Mouse (Mus musculus): ENCODE measurements around the gene Tmem274.

The Tmem274 gene

DNA sequence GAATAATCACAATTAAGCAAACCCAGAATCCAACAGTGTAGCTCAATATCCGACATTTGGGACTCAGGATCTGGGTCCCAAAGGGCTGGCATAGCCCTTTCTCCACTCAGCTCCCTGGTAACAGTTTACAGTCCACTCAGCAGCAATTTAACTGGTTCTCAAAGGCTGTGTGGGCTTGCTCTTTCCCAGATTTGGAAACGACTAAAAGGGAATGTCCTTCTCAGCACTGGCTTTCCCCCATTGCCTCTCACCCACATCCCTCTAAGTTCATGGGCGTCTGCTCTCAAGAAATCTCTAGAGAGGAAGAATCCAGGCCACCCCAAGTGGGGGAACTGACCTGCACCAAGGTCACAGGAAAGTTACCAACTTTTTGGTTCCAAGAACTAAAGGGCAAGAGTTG lies 7.4 kb downstream of the Tmem274 start:
- no peak for DNase-seq

DNA sequence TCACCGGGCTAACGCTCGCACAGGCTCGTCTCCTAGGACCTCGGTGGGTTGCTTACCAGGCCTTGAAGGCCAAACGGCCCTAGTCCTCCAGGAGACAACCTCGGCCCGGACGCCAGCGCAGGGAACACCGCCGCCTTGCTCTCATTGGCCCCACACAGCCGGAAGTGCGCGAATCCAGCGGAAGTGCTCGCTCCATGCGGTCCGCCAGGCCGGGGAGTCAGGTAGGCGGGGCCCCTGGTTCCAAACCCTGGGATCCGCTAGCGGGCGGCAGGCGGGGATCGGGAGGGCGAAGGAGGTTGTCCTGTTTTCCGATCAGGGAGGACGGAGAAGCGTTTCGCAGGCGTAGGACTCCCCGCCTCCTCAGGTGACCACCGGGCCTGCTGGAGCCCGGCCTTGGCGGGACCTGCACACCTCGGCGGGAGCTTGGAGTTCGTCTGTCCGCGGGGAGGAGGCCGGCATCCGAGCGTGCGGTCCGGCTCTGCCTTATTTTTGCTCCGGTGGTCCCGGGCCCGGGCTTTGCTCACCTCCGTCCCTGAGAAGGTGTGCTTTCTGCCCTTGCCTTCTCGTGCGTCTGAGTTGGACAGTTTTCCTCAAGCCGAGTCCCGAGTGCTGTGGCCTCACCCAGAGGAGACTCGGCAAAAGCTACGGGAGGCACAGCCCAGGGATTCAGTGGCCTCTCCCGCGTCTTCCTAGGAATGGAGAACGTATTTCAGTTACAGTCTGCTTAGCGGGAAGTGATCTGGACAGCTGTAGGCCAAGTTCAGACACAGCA lies 8.1 kb downstream of the Tmem274 start, which contains the start of the genes Nmnat1 and Lzic:
Nmnat1 (minus strand) TSS at position 150 of the 772 bp plus-strand sequence.
Lzic (plus strand) TSS at position 177 of the 772 bp plus-strand sequence.
- peak; percentile 88 for DNase-seq

DNA sequence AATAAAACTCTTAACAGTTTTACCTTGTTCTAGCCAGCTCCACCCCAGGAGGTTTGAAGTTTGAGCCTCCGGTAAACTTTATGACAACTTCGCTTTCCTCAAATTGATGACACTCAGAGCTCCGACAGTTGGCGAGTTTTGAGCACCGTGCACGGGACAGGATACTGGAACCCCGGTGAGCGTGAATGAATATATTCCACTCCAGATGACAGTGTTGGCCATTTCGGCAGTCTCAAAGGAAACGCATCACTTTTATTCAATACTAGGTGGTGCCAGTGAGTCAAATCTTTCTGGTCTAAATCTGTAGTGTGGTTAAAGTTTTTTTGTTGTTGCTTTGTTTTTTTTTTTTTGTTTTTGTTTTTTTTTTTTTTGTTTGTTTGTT lies 8.6 kb downstream of the Tmem274 start:
- no peak for DNase-seq

DNA sequence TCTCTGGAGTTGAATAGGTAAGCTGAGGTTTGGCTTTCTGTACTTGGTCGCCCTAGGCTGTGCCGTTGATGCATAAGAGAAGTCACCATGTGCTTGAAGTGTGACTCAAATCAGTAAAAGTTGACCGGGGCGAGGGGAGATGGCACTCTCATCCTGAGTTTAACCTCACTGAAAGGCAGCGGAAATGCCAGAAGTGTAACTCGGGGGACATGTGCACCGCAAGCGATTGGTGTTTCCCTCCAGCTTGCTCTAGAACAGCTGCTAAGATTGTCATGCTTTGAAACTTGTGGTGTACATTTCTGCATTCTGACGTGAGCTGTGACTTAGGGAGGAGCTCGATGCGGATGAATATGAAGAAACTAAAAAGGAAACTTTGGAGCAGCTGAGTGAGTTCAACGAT lies 10.6 kb downstream of the Tmem274 start:
- DNase-seq, result no peak

DNA sequence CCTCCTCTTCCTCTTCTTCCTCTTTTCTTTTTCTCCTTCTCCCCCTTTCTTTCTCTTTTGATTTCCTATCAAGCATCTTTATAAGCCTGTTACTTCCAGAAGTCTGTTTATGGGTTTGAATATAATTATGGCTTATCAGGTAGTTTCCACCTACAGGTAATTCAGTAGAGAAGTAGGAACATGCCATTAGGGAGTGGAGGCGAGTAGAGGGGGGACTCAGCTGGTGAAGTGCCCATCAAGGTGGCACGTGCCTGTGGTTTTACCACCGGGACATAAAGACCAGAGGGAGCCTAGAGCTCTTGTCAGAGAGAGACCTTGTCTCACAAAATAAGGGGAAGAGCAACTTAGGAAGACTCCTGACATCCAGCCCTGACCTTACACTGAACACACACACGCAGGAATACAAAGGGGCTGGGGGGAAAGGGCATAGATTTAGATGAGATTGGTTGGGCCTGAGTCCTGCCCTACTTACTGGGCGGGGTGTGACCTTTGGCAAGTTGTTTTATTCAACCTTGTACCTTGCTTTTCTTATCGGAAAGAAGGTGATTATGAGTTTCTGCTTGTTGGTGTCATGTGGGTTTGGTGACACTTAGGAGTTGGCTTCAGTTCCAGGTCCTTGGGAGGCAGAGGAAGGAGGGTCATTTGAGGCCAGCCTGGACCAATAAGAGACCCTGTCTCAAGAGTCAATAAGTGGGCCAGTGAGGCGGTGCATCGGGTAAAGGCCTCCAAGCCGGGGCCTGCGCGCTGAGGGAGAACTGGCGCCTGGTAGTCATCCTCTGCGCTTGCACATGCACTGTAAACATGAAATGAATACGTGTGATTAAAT lies 12.4 kb downstream of the Tmem274 start:
- DNase-seq, result no peak

DNA sequence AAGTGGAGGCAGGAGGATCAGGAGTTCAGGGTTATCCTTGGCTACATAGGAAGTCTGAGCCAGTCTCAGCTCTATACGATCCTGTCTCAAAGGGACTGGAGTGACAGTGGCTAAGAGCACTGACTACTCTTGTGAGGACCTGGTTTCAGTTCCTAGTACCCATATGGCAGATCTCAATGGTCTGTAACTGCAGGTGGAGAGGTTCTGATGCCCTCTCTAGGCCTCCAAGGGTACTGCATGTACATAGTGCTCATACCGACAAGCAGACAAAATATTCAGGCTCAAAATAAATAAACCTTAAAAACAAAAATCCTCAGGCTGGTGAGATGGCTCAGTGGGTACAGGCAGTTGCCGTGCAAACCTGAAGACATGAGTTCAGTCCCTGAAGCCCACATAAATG lies 14.0 kb downstream of the Tmem274 start:
- no peak for DNase-seq

DNA sequence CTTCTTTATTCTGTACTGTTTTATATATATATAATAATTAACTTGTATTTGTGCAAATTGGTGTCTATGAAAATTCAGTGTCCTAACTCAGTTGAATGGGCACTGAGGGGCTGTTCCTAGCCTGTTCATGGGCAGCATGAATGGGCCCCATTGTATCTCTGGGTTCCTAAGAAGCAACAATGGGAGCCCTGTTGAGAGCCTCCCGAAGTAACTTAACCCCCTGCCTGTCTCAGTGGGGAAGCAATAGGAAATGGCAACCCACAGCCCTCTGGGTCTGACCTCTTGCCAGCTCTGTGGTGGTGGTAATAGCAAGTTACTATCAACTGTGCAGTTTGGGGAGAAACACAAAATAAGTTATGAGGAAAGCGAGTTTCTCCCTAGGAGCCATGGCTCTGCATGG lies 19.4 kb downstream of the Tmem274 start:
- DNase-seq, result no peak

DNA sequence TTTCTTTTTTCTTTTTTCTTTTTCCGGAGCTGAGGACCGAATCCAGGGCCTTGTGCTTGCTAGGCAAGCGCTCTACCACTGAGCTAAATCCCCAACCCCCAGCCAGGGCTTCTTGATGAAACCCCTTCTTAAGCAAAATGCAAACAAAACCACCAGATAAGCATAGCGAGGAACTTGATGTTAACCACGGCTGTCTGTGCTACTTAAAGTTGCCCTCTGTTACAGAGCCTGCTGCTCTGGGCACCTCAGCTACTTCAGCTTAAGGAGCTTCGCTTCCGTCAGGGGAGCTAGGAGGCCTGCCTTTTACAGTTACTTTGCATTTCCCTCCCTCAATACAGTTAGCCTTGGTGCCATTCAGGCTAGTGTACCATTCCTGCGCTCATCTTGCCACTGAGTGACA lies 21.7 kb downstream of the Tmem274 start:
- no peak for DNase-seq

DNA sequence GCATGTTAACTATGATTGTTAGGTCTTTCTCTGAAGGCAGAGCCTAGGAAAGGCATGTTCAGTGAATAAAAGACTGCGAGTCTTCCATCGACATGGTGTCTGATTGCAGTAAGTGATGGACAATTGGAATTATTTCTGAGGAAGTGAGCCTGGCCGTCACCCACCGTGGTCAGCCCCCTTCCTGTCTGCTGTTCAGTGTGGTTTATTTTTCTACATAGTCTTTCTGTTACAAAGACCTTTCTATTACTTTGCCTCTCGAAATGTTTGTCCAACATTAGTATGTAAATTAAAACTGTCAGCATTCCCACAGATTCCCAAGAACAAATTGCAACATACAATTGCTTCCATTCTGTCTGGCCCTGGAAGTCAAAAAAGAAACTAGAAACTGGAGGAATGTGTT lies 22.6 kb downstream of the Tmem274 start:
- no peak for DNase-seq

DNA sequence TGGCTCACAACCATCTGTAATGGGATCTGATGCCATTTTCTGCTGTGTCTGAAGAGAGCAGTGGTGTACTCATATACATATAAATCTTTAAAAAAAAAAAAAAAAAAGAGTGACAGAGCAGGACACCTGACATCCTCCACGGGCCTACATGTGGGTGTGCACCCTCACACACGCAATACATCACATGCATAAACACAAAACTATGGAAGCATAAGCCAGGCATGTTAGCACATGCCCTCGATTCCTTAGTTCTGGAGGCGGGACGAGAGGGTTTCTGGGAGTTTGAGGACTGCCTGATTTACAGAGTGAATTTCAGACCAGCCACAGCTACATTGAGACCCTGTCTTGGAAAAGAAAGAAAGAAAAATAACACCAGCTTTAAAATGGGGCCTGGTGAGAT lies 27.2 kb downstream of the Tmem274 start:
- DNase-seq, result no peak

DNA sequence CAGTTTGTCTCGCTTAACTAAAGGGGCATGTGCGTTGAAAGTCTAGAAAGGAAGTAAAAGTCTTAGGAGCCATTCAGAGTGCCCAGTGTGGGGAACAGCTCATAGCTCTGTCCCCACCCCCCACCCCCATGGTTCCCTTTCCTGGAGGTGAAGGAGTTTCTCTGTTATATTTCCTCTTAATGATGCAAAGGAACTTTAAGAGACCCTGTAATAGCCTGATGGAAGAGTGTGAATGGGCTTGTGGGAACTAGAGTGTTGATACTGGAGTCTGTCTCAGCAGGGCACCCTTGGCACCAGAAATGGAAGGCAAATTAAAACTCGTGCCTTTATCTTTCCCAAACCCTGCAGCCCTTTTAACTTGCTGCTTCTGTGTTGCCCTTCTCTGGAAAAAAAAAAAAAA lies 27.7 kb downstream of the Tmem274 start:
- no peak for DNase-seq

DNA sequence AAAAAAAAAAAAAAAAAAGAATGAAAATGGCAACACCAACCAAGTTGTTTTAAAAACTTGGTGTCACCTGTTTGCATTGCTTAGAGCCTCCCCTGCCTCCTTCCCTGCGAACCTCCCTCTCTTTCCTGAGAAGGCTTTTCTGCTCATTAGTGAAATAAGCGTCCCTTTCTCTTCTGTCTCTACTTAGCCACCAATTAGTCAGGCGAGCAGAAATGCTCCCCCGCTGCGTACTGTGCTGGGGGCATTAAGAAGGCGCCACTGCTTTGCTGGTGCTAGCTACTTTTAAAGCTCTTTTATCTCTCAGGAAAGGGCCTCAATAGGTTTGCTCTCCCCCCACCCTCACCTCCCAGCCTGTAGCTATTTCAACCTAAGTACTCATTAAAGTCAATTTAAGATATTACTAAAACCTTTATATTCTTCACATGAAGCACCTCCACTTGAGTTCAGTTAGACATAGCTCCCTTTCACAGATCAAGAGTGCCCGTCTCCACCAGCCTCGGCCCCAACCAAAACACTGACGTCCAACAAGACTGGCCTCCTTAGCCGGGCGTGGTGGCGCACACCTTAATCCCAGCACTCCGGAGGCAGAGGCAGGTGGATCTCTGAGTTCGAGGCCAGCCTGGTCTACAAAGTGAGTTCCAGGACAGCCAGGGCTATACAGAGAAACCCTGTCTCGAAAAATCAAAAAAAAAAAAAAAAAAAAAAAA lies 28.2 kb downstream of the Tmem274 start:
- DNase-seq, result no peak

DNA sequence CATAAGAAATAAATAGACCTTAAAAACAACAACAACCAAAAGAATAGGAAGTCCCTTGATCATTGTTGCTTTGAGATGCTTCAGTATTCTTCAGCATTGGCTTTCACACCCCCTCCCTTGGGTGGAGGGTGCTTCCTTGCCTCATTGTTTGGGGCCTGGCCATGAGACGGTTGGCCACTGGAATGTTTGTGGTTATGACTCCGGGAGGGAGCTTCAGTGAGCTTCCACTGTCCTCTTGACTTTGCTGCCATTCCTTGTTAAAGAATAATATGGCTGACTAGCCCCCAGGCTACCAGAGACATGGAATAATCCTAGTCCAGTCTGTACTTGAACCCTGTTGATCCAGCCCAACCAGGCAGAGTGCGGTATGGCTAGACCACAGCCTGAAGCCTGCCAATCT lies 29.7 kb downstream of the Tmem274 start:
- no peak for DNase-seq

DNA sequence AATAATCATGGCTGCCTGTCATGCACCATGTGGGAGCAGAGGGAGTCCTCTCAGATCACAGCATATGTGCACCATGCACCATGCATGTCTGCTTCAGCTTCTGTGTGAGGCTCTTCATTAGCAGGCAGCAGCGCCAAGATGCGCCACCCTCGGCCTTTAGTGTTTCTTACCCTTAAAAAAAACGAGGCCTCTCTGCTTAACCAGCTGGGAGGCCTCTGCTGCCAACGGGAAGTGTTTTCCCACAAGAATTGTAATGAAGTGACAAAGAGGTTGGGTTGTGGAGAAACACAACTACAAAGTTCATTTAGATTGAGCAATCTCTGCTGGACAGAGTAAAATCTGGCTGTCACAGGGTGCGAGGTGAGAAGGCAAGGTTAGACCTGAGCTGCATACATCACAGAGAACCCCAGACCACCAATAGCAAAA lies 34.1 kb downstream of the Tmem274 start:
- no peak for DNase-seq

DNA sequence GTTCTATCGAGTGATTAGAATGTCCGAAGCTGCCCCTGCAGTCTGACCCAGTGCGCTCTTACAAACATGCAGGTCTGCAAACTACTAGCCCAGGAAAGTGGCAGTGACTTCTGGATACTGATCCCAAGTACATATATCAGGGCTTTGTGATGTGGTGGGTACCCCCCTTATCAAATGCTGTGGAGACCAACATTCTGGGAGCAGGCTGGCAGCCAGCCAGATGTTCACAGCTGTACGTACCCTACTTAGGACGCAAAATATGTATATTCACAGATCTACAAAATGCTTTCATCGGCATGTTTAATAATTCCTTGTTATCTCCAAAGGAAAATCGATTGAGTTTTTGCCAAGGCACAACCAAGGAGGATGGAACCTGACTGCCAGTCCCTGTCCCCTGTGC lies 34.9 kb downstream of the Tmem274 start:
- no peak for DNase-seq

DNA sequence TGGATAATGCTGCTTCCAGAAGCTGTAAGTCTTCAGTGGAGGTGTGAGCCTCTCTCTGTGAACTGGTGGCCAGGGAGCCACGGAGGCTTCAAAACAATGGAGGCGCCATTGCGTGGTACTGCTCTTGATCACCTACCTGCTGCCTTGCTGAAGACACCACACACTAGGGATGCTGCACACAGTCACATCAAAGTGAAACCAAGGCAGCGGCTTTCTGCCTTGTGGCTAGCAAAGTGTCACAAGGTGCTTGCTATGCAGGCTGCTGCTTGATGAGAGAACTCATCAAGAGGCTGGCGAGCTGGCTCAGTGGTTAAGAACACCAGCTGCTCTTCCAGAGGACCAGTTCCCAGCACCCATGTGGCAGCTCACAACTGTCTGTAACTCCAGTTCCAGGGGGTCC lies 38.5 kb downstream of the Tmem274 start:
- DNase-seq, result no peak

DNA sequence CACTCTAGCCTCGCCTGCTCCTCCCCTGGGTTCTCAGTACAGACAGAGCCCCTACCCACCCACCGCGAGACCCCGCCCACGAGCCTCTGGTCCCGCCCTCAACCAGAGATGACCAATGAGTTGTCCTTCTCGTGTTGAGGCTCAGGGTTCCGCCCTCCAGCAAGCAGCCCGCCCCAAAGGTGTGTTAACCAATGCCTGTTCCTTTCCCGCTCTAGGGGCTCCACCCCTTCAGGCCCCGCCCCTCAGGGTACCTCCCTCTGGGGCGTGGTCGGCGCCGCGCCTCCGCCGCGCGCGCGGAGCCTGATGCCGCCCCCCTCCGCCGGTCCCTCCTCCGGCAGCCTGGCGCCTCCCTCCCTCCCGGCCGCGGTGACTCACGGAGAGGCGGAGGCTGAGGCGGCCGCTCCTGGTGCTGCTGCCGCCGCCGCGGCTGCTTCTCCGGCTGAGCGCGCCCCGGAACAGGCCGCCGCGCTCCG lies 40.7 kb downstream of the Tmem274 start, which contains the start of gene Ctnnbip1:
Ctnnbip1 (plus strand) TSS at position 369 of the 473 bp plus-strand sequence.
- peak; percentile 97 for DNase-seq

DNA sequence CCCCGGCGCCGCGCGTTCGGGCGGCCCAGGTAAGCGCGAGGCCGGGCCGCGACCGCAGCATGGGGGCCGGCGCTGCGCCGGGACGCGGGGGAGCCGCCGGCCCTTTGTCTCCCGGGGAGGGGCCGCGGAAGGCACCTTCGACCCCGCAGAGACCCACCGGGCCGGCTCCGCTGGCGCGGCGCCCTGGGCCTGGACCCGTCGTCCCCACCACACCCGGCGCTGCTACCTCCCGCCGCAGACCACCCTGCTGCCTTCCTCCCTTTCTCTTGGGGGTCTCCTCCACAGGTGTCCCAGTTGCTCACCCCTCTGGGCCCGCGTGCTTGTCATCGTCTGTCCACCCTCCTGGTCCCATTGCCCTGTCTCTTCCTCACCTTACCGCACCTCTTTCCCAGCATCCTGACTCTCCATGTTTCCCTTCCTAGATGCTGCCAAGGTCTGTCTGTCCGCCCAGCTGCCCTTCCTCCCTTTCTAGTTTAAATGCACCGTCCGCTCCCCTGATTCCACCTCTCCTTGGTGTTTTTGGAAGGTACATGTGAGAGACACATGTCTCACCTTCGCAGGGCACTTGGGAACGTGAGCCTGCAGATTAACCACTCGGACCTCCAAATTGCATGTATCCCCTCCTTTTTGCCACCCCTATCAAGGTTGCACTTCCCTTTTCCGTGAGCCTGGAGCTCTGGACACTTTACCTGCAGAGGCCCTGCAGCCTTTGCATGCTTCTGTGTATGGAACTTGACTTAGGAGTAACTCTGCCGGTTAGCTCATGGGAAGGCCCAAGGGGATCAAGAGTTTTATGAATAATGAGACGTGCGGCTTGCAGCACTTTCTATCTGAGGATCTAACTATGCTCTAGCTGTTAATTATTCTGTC lies 41.4 kb downstream of the Tmem274 start:
- DNase-seq, result no peak

DNA sequence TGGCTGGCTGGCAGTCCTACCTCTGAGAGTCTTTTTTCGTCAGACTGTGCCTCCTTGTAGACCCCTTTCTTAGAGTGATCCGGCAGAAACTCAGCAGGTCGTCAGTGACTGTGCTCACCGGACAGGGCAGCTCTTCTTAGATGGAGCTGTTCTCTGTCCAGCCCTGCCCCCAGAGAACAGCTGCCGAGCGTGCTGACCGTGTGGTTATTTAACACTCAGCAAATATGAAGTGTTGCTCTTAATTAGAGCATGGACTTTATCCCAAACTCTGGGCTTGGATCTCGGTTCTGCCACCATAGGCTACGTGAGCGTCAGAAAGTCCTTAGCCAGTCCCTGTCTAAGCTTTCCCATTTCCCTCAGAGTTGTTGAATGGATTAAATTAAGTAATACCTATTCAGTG lies 44.1 kb downstream of the Tmem274 start:
- no peak for DNase-seq

DNA sequence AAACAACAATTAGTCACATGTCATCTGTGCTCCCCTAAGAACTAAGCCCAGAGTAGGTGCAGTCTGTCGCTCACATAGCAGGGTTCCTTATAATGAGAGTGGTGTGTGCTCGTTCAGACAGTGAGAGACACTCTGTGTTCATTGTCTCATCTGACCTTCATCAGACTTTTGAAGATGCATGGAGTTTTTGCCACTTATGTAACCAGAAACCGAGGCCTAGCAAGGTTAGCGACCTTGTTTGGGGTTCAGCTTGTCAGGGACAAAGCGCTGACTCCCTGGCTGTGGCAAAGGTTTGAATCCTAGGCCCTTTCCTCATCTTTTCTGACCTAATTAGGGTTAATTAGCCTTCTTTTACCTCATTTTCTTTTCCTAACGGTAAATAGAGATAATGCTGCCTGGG lies 46.8 kb downstream of the Tmem274 start:
- DNase-seq, result no peak

DNA sequence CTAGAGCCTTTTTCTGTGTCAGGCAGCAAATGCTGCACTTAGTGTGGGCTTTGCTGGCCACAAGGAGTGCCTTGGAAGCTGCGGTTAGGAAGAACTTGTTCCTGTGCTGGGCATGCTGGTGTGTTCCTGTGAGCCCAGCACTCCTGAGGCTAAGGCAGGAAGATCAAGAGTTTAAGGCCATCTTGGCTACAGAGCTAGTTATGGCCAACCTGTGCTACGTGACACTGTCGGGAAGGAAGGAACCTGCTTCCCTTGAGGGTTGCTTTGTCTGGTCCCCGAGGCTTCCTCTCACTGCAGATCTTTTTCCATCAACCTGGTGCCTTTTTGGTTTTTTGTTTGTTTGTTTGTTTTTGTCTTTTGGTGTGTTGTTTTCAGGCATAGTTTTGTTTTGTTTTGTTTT lies 48.0 kb downstream of the Tmem274 start:
- no peak for DNase-seq

DNA sequence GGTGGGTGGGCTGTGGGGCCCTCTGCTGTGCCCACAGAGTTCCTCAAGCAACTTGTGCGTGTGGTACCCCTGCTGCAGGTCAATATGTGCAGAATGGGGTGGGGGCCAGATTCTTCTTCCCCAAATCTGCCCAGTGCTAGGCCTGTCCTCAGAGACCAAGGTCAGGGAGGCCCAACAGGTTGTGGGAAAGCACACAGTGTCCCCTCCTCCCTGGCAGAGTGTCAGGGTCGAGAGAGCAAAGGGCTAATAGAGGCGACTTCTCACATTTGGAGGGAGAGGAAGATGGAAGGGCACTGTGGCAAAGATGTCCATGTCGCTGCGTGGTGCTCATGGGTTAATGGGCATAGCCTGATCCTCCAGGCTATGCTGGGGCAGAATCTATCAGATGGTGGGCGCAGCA lies 48.6 kb downstream of the Tmem274 start:
- no peak for DNase-seq
